Mouse (Mus musculus): ENCODE measurements around the gene Gfra1.

The Gfra1 gene

DNA sequence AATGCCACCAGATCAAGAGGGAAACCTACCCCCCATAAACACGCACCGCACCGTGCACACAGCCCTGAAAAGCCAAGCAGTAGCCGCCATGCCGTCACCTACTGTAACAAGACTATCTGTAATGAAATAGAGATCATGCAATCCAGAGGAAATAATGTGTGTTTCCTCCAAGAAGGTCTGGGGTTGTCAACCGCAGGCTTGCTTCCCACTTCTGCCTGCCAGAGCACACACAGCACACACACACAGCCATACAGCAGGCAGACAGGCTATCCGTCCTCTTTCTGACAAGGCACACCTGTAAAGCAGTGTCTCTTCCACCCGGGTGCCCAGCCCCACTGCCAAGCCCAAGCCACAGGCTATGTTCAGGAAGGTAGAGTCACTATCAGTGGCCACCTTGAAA, 66.2 kb downstream of the Gfra1 start:
- no peak for DNase-seq

DNA sequence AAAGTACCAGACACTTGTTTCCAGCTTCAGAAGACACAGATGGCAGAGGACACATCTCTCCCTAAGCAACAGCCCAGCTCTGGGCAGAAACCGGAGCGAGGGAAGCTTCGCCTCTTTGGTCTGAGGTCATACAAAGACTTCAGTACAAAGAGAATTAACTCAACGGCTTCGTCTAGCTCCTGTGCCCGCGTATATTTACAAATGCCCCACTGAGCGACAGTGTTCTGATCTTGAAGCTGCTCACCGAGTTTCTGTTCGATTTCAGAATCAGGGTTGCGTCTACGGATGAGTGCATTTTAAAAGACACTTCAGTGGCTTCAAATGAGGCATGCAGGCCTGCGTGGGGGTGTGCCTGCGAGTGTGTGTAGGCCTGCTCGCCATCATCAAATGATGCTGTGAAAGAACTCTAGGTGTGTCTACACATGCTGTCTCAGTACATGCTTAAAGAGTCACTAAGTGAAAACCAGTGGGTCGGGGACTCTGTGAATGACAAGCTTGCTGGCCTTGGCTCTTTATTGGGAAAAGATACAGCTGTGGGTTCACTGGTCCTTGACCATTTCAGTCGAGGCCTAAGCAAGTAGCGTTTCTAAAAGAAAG, 66.8 kb downstream of the Gfra1 start:
- DNase-seq, result no peak

DNA sequence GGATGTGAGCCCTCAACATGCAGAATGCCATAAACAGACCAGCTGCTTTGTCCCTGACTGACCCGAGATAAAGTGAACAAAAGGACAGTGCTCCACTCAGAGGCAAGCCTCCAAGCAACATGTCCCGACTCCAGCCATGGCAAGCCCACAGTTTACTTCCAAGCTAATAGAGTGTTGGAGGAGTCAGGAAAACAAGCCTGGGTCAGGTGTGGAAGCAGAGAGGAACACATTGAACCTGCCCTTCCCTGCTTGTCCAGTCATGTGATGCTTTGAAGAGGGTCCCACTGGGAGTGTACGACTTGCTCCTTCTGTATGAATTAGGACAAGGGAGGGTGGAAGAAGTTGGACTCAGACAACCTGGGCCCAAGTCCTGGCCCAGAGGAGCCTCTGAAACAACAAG, 72.4 kb downstream of the Gfra1 start:
- DNase-seq, result no peak

DNA sequence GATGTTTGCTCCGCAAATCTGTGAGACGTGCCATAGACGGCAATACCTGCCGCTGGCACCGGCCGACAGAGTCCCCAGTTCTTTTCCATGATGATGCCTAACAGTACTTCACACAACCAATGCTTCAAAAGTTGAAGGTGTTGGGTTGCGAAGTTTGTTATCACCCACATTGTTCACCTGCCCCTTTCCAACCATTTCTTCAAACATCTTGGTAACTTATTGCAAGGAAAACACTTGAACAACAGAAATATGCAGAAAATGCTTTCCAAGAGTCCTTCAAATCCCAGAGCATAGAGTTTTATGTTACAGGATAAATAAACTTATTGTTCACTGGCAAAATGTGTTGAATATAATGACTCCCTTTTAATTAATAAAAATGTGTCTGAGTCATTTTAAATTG, 73.2 kb downstream of the Gfra1 start:
- DNase-seq, result no peak

DNA sequence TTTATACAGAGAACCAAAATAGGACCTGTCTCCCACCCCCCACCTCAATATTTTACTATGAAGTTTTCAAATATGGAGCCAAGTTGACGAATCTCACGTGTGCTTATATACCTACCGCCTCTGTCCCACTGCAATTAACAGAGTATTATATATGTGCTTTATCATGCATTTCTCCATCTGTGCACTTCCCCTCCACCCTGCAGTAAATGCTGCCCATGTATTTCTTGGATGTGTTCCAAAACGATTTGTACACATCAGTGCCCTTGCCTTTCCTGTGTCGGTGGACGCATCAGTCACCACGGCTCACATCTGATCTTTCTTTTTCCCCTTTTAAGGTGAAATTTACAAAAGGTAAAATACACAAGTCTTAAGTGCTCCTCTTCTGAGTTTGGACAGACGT, 77.7 kb downstream of the Gfra1 start:
- no peak for DNase-seq

DNA sequence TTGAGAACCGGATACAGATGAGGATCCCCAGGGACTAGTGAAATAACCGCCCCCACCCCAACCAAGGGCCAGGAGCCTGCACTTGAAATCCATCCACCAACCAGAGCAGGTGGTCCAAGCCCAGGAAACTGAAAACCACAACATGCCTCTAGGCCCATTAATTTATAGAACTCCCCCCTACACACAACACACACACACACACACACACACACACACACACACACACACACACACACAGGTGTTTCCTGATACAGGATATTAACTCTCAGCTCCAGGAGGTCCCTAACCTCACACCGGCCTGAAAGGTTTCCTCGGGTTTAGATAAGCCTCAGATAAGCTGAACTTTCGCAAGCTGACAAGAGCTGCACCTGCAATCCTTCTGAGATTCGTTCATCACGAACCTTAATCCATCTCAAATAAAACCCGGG, 79.0 kb downstream of the Gfra1 start:
- DNase-seq, result no peak

DNA sequence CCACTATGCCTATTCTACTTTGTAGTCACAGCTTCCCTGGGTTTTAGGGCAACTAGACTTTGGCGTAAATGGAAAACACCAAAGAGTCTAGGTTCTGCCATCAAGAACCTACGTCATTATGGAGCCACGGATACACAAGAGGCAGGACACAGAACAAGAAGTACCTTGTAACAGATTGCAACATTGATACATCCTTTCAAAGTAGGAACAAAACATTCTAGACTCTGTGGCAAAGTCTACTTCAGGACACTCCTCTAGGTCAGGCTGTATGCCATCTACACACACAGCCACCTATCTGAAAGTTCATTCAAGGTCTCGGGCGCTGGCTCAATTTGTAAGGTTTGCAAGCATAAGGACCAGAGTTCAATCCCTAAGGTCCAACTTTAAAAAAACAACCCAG, 81.1 kb downstream of the Gfra1 start:
- no peak for DNase-seq

DNA sequence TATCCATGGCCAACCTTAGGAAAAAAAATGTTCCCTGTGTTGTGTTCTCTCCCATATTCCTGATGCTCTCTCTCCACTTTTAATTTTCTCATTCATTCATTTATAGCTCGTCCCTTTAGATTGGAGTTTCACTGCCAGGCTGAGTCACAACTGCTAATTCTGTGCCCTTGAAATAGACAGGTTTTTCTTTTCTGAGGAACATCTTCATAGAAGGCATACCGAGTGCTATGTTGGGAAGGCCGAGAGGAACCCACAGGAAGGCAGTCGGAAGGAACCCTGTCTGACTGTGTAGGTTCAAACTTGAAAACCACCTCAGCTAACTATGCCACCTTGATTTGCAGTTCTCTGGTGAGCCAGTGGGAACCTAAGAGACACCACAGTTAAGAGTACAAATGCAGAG, 81.6 kb downstream of the Gfra1 start:
- no peak for DNase-seq

DNA sequence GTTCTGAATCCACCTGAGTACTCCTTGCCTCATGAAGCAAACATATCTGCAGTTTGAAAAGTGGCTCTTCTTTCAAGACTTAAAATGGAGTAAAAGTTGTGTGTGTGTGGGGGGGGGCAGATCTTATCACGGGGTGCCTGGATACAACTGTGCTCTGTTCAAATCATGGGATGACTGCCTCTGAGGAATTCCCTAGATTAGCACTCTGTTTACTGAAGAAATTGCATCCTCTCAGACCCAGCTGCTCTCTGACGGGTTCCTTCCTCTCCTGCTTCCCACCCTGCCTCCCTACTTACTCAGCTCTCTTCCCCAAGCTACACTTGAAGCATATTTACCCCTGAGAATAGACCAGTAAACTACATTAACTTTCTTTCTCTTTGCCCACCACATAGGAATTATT, 87.2 kb downstream of the Gfra1 start:
- no peak for DNase-seq

DNA sequence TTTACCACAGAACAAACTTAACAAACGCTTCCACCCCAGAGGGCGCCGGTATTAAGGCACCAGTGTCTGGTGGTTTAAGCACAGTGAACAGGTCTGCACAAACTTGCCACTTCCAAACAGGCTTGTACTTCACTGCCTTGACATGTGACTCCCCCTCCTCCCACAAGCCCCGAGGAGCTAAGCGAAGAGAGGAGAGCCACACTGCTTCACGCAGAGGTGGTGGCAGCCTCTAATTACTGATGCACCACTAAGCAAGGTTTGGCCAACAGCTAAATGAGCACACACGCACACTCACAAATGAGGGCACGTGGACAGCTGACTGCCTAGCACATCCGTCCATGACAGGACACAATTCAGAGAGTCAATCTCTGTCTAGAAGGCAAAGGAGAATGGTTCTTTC, 91.0 kb downstream of the Gfra1 start:
- DNase-seq, result no peak

DNA sequence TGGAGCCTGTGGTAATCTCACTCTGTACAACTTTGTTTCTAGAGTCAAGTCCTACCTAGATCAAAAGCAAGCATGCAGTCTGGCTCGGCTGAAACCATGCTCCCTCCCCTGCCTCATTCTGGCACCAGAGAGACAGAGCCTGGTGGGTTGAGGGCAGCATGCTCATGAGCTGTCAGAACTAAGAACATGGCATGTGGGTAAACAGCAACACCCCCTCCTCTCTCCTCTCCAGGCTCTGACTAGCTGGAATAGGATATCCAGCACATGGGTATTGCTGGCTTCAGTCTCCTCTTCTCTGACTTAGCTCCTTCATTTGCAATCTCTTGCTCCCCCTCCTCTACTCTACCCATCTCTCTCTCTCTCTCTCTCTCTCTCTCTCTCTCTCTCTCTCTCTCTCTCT, 94.7 kb downstream of the Gfra1 start:
- DNase-seq, result peak in 1 of 2 experiments; percentile 6

DNA sequence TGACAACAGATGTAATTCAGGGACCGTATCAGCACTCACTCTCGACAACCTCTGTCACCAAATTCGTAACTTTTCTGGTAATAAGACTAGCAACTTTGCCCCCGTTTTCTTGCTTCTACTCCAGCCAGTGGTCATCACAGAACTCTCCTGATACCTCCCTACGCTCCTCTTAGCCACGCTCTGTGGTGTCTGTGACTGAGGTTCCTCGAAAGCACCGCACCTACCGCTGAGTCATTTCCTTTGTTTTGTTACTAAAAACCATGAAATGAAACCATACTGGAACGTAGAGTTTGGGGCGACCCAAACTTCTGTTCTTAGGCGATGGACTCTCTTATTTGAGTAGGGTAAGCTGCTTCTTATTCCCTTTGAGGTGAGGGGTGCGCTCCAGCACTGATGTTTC, 97.6 kb downstream of the Gfra1 start:
- no peak for DNase-seq

DNA sequence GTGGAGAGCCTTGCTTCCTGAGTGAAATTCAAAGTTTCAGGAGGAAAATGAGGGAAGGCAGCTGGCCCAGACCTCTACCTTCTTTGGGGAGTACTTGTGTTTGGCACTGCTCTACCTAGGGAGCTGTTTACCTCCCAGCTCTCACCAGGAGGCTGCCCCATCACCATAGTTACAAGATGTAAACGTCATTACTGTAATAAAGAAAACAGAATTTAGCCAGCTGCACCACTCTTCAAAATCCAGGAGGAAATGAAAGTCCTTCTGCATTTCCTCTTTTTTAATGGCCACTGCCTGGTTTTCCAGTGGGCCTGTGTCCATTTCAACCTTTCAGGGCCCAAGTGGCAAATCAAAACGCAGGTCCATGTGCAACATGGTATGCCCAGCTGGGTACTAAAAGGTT, 101.8 kb downstream of the Gfra1 start:
- no peak for DNase-seq

DNA sequence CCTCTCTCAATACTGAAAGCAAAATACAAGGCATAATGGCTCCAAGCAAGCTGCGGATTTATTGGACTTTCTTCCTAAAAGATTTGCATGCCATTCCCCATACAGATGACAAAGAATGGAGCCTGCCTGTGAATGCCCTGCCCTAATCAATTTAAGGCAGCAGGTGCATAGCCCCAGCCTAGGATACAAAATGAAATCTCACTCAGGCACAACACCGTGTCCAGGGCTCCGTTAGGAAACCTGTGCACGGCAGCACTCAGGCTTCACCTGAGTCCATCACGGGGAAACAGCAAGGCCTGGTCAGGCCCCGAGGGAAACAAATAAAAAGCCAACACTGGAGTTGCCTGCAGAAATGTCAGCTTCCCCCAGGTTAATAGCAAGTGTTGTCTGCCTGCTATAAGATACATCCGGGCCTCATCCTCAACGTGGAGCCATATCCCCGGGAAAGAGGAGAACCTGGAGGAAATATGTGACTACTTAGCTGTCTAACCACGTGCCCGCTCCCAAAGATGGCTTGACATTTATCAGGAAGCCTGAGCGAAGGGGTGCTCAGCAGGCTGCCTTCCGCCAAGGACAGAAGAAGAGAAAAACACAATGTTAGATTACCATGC, 102.3 kb downstream of the Gfra1 start:
- DNase-seq, result no peak

DNA sequence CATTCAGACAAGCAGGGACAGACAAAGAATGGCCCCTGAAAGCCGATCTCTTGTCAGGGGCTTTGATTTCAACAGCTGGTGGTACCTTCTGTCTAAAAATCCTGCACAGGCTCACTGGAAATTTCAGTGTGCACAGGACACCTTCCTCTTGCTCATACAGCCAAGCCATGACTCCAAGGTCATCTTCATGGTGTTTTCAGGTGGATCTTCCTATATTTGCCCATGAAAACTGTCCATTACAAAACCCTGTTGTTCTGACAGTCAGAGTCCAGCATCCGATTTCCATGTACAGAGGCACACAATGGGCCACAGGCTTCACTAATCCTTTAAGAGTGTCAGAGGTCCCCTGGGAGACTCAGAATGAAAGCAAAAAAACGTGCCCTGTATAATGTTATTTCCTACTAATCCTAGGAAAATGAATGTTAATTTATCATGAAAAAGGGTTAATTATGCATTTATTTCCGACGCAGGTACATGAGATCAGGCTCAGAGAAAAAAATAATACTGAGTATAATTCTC, 105.8 kb downstream of the Gfra1 start:
- no peak for DNase-seq

DNA sequence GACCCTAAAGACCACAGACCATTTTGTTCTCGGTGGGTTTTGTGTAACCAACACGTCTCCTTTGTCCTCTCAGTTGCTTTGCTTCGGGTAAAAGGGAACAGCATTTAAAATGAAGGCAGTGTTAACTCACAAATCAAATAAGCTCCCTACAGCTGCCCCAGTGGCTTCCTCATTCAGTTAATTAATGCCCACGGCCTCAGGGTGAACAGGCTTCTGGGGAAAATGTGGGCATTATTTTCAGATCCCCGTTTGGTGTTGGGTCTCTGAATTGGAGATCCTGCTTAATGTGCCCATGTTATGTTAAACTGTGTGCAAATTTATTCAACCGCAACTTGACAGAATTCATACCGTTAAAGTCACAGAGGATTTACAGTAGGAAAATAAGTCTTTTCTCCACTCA, 110.6 kb downstream of the Gfra1 start:
- DNase-seq, result peak in 1 of 2 experiments; percentile 3

DNA sequence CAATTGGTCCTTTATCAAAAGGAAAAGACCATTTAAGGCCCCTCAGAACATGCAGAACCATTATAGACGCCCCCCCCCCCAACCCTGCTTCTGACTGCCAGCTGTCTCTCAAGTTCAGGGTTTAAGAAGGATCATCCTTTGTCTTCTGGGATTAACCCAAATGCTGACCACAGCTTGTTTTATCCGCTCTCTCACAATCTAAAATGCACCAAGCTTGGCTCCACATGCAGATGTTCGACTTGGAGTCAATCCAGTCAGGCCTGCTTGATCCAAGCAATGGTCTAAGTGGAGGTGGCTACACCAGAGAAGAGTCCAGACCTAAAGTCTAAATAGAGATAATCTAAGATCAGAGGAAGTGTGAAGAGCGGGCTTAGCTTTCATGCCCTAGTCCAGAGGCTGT, 114.4 kb downstream of the Gfra1 start:
- no peak for DNase-seq

DNA sequence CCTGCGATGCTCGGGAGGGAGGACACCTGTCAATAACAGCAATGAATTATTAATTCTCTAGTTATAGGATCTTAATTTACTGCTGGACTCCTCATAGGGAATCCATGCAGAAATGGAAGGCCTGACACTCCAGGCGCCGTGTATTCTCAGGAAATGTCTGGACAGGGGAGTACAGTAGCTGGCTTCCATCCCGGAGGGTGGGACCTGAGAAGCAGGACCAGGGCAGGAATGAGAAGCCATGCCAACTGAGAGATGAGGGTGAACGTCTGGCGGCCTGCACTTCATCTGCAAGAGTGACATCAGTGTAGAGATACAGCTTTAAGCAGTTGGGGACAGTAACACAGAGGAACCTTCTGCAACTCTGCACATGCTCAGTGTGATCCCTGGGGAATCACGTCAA, 115.5 kb downstream of the Gfra1 start:
- DNase-seq, result no peak

DNA sequence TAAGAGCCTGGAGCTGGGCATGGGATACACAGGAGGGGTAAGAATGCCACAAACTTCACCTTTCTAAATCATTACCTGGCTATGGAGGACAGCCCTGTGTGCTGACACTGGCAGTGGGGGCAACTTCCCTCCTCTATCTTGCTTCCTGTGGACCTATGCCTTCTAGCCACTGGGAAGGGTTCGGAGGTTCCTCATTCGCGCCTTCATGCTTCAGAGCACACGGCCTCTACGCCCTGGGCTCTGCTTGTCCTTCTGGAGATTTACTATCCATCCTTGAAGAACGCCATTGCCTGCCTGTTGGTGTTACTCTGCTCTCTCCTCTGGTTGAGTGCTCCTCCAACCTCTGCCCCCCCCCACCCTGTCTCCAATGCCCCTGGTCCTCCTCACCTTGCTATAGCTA, 118.9 kb downstream of the Gfra1 start:
- DNase-seq, result peak in 1 of 2 experiments; percentile 10

DNA sequence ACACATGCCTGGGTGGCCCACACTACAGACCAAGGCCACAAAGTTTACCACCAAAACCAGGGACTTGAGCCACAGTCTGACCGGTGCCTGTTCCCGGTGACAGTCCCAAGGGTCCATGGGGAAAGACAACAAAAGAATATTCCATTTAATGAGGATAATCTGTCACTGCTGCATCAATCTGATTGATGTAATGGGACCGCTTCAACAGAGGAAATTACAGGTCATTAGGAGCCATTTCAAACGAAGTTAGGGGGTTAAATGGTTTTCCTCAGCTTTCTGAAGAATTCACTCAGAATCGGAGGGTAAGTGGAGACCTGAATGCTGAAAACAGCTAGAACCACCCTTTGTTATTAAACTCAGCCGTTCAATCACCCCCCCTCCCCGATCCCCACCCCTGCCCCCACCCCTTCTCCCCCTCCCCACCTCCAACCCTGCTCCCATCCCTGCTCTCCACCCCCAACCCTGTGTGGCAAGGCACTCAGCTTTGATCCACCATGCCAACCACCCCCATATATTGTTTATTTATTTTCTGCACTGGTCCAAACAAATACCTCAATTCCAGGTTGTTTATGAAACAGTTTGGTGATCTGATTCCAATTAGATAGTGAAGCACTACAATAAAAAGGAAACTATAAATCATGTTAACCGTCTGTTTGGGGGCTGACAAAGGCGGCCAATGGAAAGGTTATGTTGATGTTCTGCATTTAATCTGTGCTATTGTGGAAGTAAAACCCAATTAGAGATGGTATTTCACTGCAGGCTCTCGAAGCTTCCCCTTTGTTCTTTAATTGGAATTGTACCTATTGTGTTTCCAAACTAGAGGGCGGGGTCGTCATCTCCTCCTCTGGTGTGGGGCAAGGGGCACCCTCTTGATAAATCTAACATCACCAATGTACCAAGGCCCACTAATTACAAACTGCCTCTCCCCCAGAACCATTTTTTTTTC, 119.9 kb downstream of the Gfra1 start:
- no peak for DNase-seq

DNA sequence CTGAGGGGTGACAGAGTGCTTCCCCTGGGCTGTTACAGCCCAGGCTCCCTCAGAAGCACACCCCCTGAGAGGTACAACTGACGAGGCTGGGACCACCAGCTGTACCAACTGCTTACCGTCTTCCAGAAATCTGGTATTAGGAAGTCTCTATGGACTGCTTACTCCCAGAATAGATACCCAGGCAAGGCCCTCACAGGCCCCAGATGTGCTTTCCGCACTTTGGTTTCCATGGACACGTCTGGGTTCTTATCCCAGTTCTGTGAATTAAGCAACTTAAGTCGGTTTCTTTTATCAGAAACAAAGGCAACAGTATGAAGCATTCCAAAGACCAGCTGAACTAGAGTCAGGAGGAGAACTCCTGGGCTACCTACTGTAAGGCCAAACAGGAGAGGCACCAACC, 126.4 kb downstream of the Gfra1 start:
- DNase-seq, result no peak

DNA sequence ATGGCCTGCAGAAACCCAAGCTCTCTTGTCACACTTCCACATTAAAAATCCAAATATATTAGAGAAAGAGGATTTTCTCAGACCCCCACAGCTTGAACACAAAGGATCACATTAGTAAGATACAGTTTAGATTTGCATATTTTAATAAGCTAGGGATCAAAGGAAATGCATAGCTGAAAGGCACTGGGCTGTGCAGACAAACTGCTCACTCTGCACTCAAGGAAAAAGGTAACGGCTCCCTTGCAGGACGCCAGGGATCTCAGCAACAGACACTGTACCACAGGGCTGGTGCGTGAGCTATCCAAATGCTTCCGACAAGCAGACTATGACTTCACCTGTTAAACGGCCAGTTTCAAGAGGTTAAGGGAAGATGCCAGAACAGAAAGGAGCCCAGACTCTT, 127.7 kb downstream of the Gfra1 start:
- DNase-seq, result no peak

DNA sequence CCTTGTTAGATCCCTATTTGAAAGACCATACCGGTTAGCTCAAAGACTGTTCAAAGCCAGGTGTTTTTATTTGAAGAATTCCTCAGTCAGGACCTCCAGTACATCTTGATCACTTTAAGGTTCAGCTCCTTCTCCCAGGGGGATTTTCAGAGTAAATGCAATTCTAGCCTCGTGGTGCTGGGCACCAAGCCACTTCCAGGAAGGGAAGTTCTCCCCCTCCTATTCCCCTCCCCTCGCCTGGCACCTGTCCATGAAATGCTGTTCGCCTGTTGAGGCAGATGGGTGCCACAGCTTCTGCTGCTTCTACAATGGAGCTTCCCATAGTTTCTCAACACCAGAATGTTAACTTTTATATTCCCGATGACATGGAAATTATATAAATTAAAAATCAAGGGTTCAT, 139.2 kb downstream of the Gfra1 start:
- no peak for DNase-seq

DNA sequence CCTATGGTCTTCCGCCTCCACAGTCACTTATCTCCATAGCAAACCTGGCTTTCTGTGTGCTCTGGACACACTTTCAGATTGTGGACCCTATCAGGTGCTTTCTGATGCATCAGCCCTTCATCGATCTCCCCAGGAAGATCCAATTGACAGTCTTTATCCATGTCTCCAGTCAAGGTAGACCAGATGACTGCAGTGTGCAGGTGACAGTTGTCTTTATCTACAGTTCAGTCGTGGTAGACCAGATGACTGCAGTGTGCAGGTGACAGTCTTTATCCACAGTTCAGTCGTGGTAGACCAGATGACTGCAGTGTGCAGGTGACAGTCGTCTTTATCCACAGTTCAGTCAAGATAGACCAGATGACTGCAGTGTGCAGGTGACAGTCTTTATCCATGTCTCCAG, 140.0 kb downstream of the Gfra1 start:
- no peak for DNase-seq
